Comparison of ENCODE assay signal across 8 mouse cellular contexts in genomic region chr2:127269491-127270299, GRCm38 (mm10). TPM values are rescaled to one million over a fixed set of nuclear protein-coding genes. Genes with fewer than 3 reads are reported as not detected.
A peak's percentile ranks its signal among the peaks of the same experiment; 100 is the strongest.
DNase-seq lines count a peak whose midpoint lies in the region; ATAC-seq lines count a peak whose summit lies in the region.

Gene Stard7, plus strand, starts transcription at chr2:127270218.

- WGBS in heart, embryonic 10.5 days = under 1% methylated on average over 49 of the region's 49 CpGs
- under 1% methylated on average over 49 of the region's 49 CpGs for WGBS in kidney, embryonic 15.5 days

- H3K4me2 ChIP-seq in kidney, embryonic 15.5 days = peak within 1 kb of the TSS; percentile 86

- peak within 1 kb of the TSS; percentile 97 for H3K4me3 ChIP-seq in heart, embryonic 10.5 days
- H3K4me3 ChIP-seq in kidney, embryonic 15.5 days (replicated peaks) = peak within 1 kb of the TSS; percentile 77

- peak; percentile 91 to 92 for DNase-seq in B cell, adult 2 months
- peak; percentile 99 for DNase-seq in brain, adult 2 months (ENCODE audit: low read depth, low spot score)
- peak; percentile 99 for DNase-seq in heart, embryonic 10.5 days (ENCODE audit: low spot score)
- peak; percentile 97 for DNase-seq in liver
- peak; percentile 96 to 97 for DNase-seq in spleen, postnatal 4 days (ENCODE audit: low spot score in 2 of 2)

- no peaks in the 10 kb centered on the region for H3K9me3 ChIP-seq in heart, embryonic 10.5 days
- no peaks in the 10 kb centered on the region for H3K9me3 ChIP-seq in kidney, embryonic 15.5 days (replicated peaks)

- ATAC-seq in erythroblast, adult 5-6 weeks (replicated peaks; ENCODE audit: low FRiP score, poor library complexity, severe bottlenecking) = peak; percentile 95
- peak; percentile 99 for ATAC-seq in kidney, embryonic 15.5 days (replicated peaks; ENCODE audit: low FRiP score)
- peak; percentile 94 for ATAC-seq in monocyte, adult 5-6 weeks (replicated peaks; ENCODE audit: insufficient number of reproducible peaks, low FRiP score, low TSS enrichment, poor library complexity, severe bottlenecking)

- H3K27ac ChIP-seq in heart, embryonic 10.5 days = peak within 1 kb of the TSS; percentile 98
- H3K27ac ChIP-seq in kidney, embryonic 15.5 days = peak within 1 kb of the TSS; percentile 97

- H3K27me3 ChIP-seq in heart, embryonic 10.5 days (ENCODE audit: insufficient read depth, poor library complexity, severe bottlenecking) = no peaks in the 10 kb centered on the region
- no peaks in the 10 kb centered on the region for H3K27me3 ChIP-seq in kidney, embryonic 15.5 days

- peaks cover 16% of the 10 kb centered on the region for H3K4me1 ChIP-seq in heart, embryonic 10.5 days
- H3K4me1 ChIP-seq in kidney, embryonic 15.5 days = peaks cover 9% of the 10 kb centered on the region

- H3K36me3 ChIP-seq in heart, embryonic 10.5 days = peaks cover 7% of the 10 kb centered on the region
- no peaks in the 10 kb centered on the region for H3K36me3 ChIP-seq in kidney, embryonic 15.5 days

- peak within 1 kb of the TSS; percentile 85 for H3K9ac ChIP-seq in kidney, embryonic 15.5 days

RNA-seq across cellular contexts. Expression of gene Stard7, which starts in this region (rescaled TPM):
- 13.2 and 15.4 TPM in 2 replicates for total RNA-seq in erythroblast, adult 5-6 weeks (2015; ENCODE audit: low replicate concordance)
- total RNA-seq in erythroblast, adult 5-6 weeks (2017; ENCODE audit: low replicate concordance) = 23.7 and 33.6 TPM in 2 replicates
- polyA plus RNA-seq in heart, embryonic 10.5 days (2016; fragmentation: Nextera tagmentation; extraction: Ambion mirVana) = 97.1 and 110 TPM in 2 replicates
- 76.7 and 78.0 TPM in 2 replicates for polyA plus RNA-seq in kidney, embryonic 15.5 days (2015; fragmentation: Nextera tagmentation; extraction: Ambion mirVana)
- total RNA-seq in monocyte, adult 5-6 weeks (2017) = 76.8 to 93.7 TPM (median 93.1 TPM) in 3 replicates

Comparison
In these comparisons a context has a peak if more than half of its experiments do, and no peak if none do; other contexts are left out.
1. Peak in every context shown above with its lines: DNase-seq, ATAC-seq, H3K4me3 ChIP-seq and H3K27ac ChIP-seq.